Mouse (Mus musculus): ENCODE measurements around the gene Hspa12b.

Hspa12b gene

GRCm38 (mm10) chr2:131179246-131179886 is 52.3 kb downstream of the Hspa12b start:
- peak; percentile 44 for DNase-seq (ENCODE audit: low spot score)

GRCm38 (mm10) chr2:131179990-131180587 is 53.0 kb downstream of the Hspa12b start, which contains the start of gene Cenpb:
Gene Cenpb (minus strand): TSS chr2:131180067.
- DNase-seq (ENCODE audit: low spot score) = peak; percentile 80

GRCm38 (mm10) chr2:131186343-131186742 is 59.3 kb downstream of the Hspa12b start:
- no peak for DNase-seq (ENCODE audit: low spot score)

GRCm38 (mm10) chr2:131186771-131187601 is 59.9 kb downstream of the Hspa12b start, which contains the start of the genes Cdc25b and Spef1:
Gene Cdc25b (plus strand): TSS chr2:131186949.
Gene Spef1 (minus strand): TSS chr2:131187282.
- peak; percentile 73 for DNase-seq (ENCODE audit: low spot score)

- DNase-seq (ENCODE audit: low spot score) = no peak
Observed at GRCm38 (mm10) chr2:131187602-131187922, 60.5 kb downstream of the Hspa12b start.

GRCm38 (mm10) chr2:131188311-131188710 is 61.2 kb downstream of the Hspa12b start:
- no peak for DNase-seq (ENCODE audit: low spot score)

GRCm38 (mm10) chr2:131189521-131190309 is 62.6 kb downstream of the Hspa12b start:
- no peak for DNase-seq (ENCODE audit: low spot score)

GRCm38 (mm10) chr2:131190344-131191004 is 63.4 kb downstream of the Hspa12b start:
- no peak for DNase-seq (ENCODE audit: low spot score)

- no peak for DNase-seq (ENCODE audit: low spot score)
Observed at GRCm38 (mm10) chr2:131191005-131191390, 63.9 kb downstream of the Hspa12b start.
